Mouse (Mus musculus): ENCODE results near the gene 4430402I18Rik. TPM values are rescaled to one million over a fixed set of nuclear protein-coding genes. Genes with fewer than 3 reads are reported as not detected.

The 4430402I18Rik gene
- total and polyA plus RNA-seq, 2 experiments from 2014 or later: 2.1 to 4.7 TPM

DNA sequence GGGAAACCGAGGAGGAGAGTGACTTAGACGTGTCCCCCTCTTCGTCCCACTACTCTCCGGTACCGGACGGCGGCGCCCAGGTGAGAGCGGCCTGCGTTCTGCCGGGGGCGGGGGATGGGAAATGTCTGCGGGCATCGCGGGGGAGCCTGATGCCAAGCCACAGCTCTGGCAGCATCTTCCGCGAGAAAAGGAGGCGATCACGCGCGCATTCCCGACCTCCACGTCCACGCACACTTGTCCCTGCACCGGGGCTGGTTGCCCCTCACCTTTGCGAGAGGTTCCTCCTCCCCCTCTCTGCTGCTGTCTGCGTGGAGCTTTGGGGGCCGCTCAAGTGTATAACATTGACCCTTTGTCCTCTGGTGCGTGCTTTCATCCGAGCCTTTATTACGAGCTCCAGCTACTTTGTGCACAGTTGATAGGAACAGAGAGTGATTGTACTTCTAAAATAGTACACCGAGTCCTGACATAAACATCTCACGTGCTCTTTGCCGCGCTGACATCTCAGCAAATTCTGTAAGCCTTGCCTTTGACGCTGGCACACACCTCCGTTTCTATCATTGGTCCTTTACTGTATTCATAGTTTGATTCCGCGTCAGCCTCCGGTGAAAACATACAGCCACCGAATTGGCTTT lies 23.1 kb upstream of the 4430402I18Rik start:
- Histone ChIP-seq H3K9me3 (ENCODE audit: low read length) (no peaks in the 10 kb centered on the region), H3K27ac (ENCODE audit: low read depth, low read length) (peak overlapping the region; percentile 79), H3K4me3 (ENCODE audit: low read depth, low read length) (peak overlapping the region; percentile 63), H3K4me1 (ENCODE audit: insufficient read depth) (peaks cover 18% of the 10 kb centered on the region; the same call in 1 of the 2 replicates), H3K4me2 (ENCODE audit: low read depth) (peak overlapping the region; percentile 78), H3K36me3 (ENCODE audit: insufficient read depth) (peaks cover 9% of the 10 kb centered on the region), H3K9ac (peak overlapping the region; percentile 76), H3K27me3 (ENCODE audit: insufficient read depth, low read length) (no peaks in the 10 kb centered on the region)
- 2% methylated on average over 40 of the region's 41 CpGs for whole genome bisulfite sequencing
- peak; percentile 58 for ATAC-seq
- no peak for TF ChIP-seq CTCF (IDR thresholded peaks at IDR 0.05; ENCODE audit: low read depth)
- peak; percentile 62 for DNase-seq

DNA sequence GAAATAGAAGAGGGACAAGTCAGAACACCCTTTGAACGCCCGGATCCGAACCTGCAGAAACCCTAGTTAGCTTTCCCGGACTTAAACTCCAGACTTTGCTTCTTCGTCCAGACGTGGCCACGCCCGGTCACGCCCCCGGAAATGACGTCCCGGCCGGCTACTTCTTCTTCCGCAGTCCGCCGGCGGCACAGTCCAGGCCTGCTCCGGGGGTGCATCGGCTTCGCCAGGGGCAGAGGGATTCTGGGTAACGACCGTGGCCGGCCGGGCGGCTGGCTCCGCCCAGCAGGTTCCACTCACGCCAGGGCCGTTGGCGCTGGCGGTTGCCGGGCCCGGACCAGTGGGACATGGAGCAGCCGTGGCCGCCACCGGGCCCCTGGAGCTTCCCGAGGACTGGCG lies 22.6 kb upstream of the 4430402I18Rik start, which contains the start of gene Cdc37l1:
Gene Cdc37l1, plus strand, starts transcription at position 159 of the 396 bp plus-strand sequence.
- no peaks in the 10 kb centered on the region for H3K27me3 ChIP-seq (ENCODE audit: insufficient read depth, low read length)
- peak; percentile 93 for DNase-seq

DNA sequence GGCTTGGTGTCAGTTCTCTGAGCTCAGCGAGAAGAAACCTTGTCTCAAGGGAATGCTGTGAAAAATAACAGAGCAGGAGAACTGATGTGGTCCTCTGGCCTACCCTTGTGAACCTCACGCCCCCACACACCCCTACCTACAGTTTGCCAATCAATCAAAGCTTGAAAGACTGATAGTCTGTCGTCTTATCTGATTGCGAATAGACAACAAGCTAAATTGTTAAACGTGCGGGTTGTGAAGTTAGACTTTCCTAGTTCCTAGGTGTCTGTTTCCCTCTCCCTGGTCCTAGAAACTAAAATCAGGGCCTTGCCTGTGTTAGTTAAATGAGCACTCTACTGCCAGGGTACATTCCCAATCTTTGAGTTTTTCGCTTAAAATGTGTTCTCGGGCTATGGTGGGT lies 21.9 kb upstream of the 4430402I18Rik start:
- H3K4me1 ChIP-seq (ENCODE audit: insufficient read depth): peaks cover 8% of the 10 kb centered on the region; the same call in 1 of the 2 replicates
- TF ChIP-seq CTCF (IDR thresholded peaks at IDR 0.05; ENCODE audit: low read depth): no peak
- no peaks in the 10 kb centered on the region for H3K9me3 ChIP-seq (ENCODE audit: low read length)
- H3K4me2 ChIP-seq (ENCODE audit: low read depth): peak overlapping the region; percentile 78
- no peaks in the 10 kb centered on the region for H3K27me3 ChIP-seq (ENCODE audit: insufficient read depth, low read length)
- DNase-seq (no peak), ATAC-seq (no peak)
- H3K9ac ChIP-seq: peak overlapping the region; percentile 76; the same call in 1 of the 2 replicates
- peak overlapping the region; percentile 63 for H3K4me3 ChIP-seq (ENCODE audit: low read depth, low read length)
- 76% methylated on average over 8 of the region's 8 CpGs for WGBS
- H3K27ac ChIP-seq (ENCODE audit: low read depth, low read length): no peak overlapping the region
- H3K36me3 ChIP-seq (ENCODE audit: insufficient read depth): 0 out of 2 replicates have a peak, but pooled peaks cover 3% of the 10 kb centered on the region

More for the DNA sequence above, 22.6 kb upstream of the 4430402I18Rik start, which contains the start of gene Cdc37l1:
- Histone ChIP-seq H3K36me3 (ENCODE audit: insufficient read depth) (peaks cover 4% of the 10 kb centered on the region), H3K4me1 (ENCODE audit: insufficient read depth) (peaks cover 14% of the 10 kb centered on the region; the same call in 1 of the 2 replicates), H3K9ac (peak within 1 kb of the TSS; percentile 76), H3K9me3 (ENCODE audit: low read length) (no peaks in the 10 kb centered on the region), H3K4me3 (ENCODE audit: low read depth, low read length) (peak within 1 kb of the TSS; percentile 63), H3K4me2 (ENCODE audit: low read depth) (peak within 1 kb of the TSS; percentile 78), H3K27ac (ENCODE audit: low read depth, low read length) (peak within 1 kb of the TSS; percentile 79)
- TF ChIP-seq CTCF (IDR thresholded peaks at IDR 0.05; ENCODE audit: low read depth): no peak
- ATAC-seq: peak; percentile 95
- under 1% methylated on average over 36 of the region's 37 CpGs for WGBS

DNA sequence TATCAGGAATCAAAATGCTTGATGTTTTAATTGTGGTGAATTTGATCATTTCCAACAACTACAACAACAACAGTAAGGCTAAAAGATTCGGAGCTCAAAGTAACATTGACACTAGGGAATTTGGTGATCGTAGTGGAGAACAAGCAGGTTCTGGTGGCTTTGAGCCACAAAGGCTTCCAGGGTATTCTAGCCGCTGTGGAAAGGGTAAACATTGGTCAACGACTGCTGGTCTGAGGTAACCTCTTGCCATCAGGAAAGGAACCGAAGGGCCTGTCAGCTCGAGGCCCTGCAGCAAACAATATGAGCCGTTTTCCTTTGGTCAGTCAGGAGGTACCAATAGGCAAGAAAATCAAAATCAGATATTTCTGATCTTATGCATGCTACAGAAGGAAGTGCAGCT lies 15.0 kb upstream of the 4430402I18Rik start:
- Histone ChIP-seq H3K9me3 (ENCODE audit: low read length) (no peaks in the 10 kb centered on the region), H3K4me3 (ENCODE audit: low read depth, low read length) (no peak overlapping the region), H3K36me3 (ENCODE audit: insufficient read depth) (no peaks in the 10 kb centered on the region), H3K27ac (ENCODE audit: low read depth, low read length) (no peak overlapping the region), H3K4me2 (ENCODE audit: low read depth) (no peak overlapping the region), H3K4me1 (ENCODE audit: insufficient read depth) (no peaks in the 10 kb centered on the region), H3K27me3 (ENCODE audit: insufficient read depth, low read length) (no peaks in the 10 kb centered on the region), H3K9ac (no peak overlapping the region)
- TF ChIP-seq CTCF (IDR thresholded peaks at IDR 0.05; ENCODE audit: low read depth): no peak
- ATAC-seq: no peak
- DNase-seq: no peak
- WGBS: 86% methylated on average over 7 of the region's 7 CpGs

DNA sequence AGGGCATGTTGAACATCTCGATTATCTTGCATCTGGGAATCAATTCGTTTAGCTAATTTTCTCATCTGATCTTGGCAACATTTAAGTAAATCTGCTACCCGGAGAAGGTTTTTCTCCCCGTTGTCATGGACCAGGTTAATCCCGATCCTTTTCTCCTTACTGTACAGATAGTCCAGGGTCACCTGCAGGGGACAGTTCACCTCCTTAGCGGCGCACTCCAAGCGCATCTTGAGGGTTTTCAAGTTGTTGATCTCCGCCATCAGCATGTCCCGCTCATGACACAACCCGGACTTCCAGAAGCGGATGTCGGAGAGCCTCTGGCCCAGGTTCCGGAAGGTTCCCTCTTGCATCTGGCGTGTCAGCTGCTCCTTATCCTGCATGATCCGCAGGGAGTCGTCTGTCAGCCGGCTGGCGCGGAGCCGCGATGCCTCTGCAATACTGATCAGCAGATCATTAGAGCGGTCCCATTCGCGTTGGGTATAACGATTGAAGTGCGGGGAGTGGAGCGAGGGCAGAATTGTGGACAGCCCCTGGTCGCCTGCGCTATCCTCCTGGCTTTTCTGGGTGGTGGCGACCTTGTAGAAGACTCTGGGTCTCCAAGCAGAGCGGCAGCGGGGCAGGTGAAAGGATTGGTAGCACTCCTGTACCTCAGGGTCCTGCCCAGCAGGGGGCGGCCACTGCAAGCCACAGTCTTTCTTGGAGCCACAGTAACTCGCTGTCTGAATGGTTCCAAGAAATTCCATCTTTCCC lies 7.4 kb upstream of the 4430402I18Rik start:
- no peak overlapping the region for H3K27ac ChIP-seq (ENCODE audit: low read depth, low read length)
- peak; percentile 77 for TF ChIP-seq CTCF (IDR thresholded peaks at IDR 0.05; ENCODE audit: low read depth)
- no peaks in the 10 kb centered on the region for H3K9me3 ChIP-seq (ENCODE audit: low read length)
- peak overlapping the region; percentile 32 for H3K4me3 ChIP-seq (ENCODE audit: low read depth, low read length)
- H3K36me3 ChIP-seq (ENCODE audit: insufficient read depth): no peaks in the 10 kb centered on the region
- DNase-seq: peak; percentile 64
- H3K4me2 ChIP-seq (ENCODE audit: low read depth): peak overlapping the region; percentile 74
- peak overlapping the region; percentile 40; the same call in 1 of the 2 replicates for H3K9ac ChIP-seq
- ATAC-seq: peak; percentile 79
- H3K27me3 ChIP-seq (ENCODE audit: insufficient read depth, low read length): no peaks in the 10 kb centered on the region
- H3K4me1 ChIP-seq (ENCODE audit: insufficient read depth): no peaks in the 10 kb centered on the region
- 15% methylated on average over 35 of the region's 35 CpGs for WGBS

DNA sequence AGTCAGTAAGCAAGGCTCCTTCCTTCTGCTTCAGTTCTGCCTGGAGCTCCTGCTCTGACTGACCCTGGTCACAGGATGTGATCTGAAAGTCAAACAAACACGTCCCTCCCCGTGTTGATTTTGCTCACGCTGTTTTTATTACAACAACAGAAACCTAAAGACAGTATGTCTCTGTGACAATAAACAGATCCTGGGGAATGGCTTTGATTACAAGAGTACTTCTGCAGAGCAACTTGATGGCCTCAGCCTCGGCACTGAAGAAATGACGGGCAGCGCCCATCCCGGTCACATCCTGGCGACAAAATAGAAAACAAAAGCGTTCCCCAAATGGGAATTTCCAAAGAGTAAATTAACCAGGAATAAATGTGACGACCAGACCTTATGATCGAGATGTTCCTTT lies 2.7 kb upstream of the 4430402I18Rik start:
- no peak for TF ChIP-seq CTCF (IDR thresholded peaks at IDR 0.05; ENCODE audit: low read depth)
- no peak overlapping the region for H3K9ac ChIP-seq
- no peak overlapping the region for H3K4me3 ChIP-seq (ENCODE audit: low read depth, low read length)
- 85% methylated on average over 11 of the region's 11 CpGs for WGBS
- no peak for DNase-seq
- no peaks in the 10 kb centered on the region for H3K9me3 ChIP-seq (ENCODE audit: low read length)
- H3K27ac ChIP-seq (ENCODE audit: low read depth, low read length): no peak overlapping the region
- H3K4me2 ChIP-seq (ENCODE audit: low read depth): no peak overlapping the region
- H3K4me1 ChIP-seq (ENCODE audit: insufficient read depth): no peaks in the 10 kb centered on the region
- H3K36me3 ChIP-seq (ENCODE audit: insufficient read depth): no peaks in the 10 kb centered on the region
- H3K27me3 ChIP-seq (ENCODE audit: insufficient read depth, low read length): no peaks in the 10 kb centered on the region
- ATAC-seq: no peak

DNA sequence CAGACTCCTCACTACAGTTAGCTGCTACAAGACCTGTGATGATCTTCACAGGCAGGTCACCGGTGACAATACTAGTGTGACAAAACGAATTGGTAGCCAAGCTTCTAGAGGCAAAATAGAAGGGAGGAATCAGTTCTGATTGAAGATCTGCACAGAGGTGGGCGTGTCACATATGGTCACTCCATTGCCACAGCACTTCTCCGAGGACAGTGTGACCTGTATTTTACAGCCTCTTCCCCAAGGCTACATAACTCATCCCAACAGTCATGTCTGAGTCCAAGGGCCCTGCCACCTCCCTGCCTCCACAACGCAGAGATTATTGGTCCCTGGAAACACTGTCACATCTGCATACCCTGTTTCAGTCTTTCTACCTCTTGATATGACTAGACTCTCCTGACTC lies 1.6 kb upstream of the 4430402I18Rik start:
- ATAC-seq (no peak), DNase-seq (no peak)
- Histone ChIP-seq H3K27me3 (ENCODE audit: insufficient read depth, low read length) (no peaks in the 10 kb centered on the region), H3K27ac (ENCODE audit: low read depth, low read length) (no peak overlapping the region), H3K4me3 (ENCODE audit: low read depth, low read length) (no peak overlapping the region), H3K9ac (no peak overlapping the region), H3K36me3 (ENCODE audit: insufficient read depth) (no peaks in the 10 kb centered on the region), H3K4me1 (ENCODE audit: insufficient read depth) (peaks cover 6% of the 10 kb centered on the region), H3K4me2 (ENCODE audit: low read depth) (no peak overlapping the region), H3K9me3 (ENCODE audit: low read length) (no peaks in the 10 kb centered on the region)
- no peak for TF ChIP-seq CTCF (IDR thresholded peaks at IDR 0.05; ENCODE audit: low read depth)
- WGBS: 87% methylated on average over 5 of the region's 5 CpGs
